ENCODE assay signal across 10 mouse cellular contexts in genomic region chr8:123342911-123343310, GRCm38 (mm10).
"Had no signal": no experiment of that assay in that cellular context is flagged by ENCODE, and none has a peak within 500 bp of the region (broad histone marks: within the 10 kb centered on the region; RNA-seq: fewer than 3 reads in every experiment).

No protein-coding gene starts in this region.

- H3K9me3 ChIP-seq: intestine, embryonic 15.5 days; limb, embryonic 13.5 days; midbrain, embryonic 13.5 days; neural tube, embryonic 12.5 days had no signal

- H3K27ac ChIP-seq: intestine, embryonic 15.5 days; layer of hippocampus, adult 2 months; limb, embryonic 13.5 days; liver, embryonic 14.5 days; midbrain, embryonic 13.5 days; neural tube, embryonic 12.5 days had no signal

- H3K4me3 ChIP-seq: intestine, embryonic 15.5 days; layer of hippocampus, adult 2 months; limb, embryonic 13.5 days; midbrain, embryonic 13.5 days; neural tube, embryonic 12.5 days had no signal

- DNase-seq: left cerebral cortex, postnatal 4 days; lung, postnatal 4 days; right cerebral cortex, postnatal 4 days; thymus, postnatal 4 days had no signal

- ATAC-seq: intestine, embryonic 15.5 days; midbrain, embryonic 13.5 days had no signal

- H3K4me1 ChIP-seq: midbrain, embryonic 13.5 days; neural tube, embryonic 12.5 days had no signal

- H3K27me3 ChIP-seq: intestine, embryonic 15.5 days; limb, embryonic 13.5 days; midbrain, embryonic 13.5 days; neural tube, embryonic 12.5 days had no signal

- H3K9ac ChIP-seq: intestine, embryonic 15.5 days; limb, embryonic 13.5 days; liver, embryonic 14.5 days; midbrain, embryonic 13.5 days; neural tube, embryonic 12.5 days had no signal

- H3K36me3 ChIP-seq: intestine, embryonic 15.5 days; limb, embryonic 13.5 days had no signal

- H3K4me2 ChIP-seq: intestine, embryonic 15.5 days; limb, embryonic 13.5 days; midbrain, embryonic 13.5 days; neural tube, embryonic 12.5 days had no signal
